Mouse (Mus musculus) embryonic fibroblast, embryonic 13.5 days (primary cell): Measurements from ENCODE around the gene Mea1. TPM values are rescaled to one million over a fixed set of nuclear protein-coding genes. Genes with fewer than 3 reads are reported as not detected.

ENCODE experiments used
- H3K27ac ChIP-seq: 2 replicates; pipeline ENCODE4 v1.5.1; 2012; ENCODE audit warnings: low read length, control low read depth, inconsistent platforms; ENCODE audit not compliant: insufficient read depth
- H3K4me1 ChIP-seq: 2 replicates; pipeline ENCODE4 v1.6.1; 2011; ENCODE audit warnings: low read length; ENCODE audit not compliant: control insufficient read depth, insufficient read depth
- H3K4me3 ChIP-seq: 2 replicates; pipeline ENCODE4 v1.5.1; 2011; ENCODE audit warnings: mild to moderate bottlenecking, control low read depth, low read length; ENCODE audit not compliant: insufficient read depth
- CTCF ChIP-seq: IDR thresholded peaks from 2 replicates; pipeline ENCODE4 v1.5.1; 2011; ENCODE audit warnings: mild to moderate bottlenecking, control low read depth, low read length, moderate library complexity, borderline replicate concordance; ENCODE audit not compliant: insufficient read depth
- POLR2A ChIP-seq: IDR thresholded peaks from 2 replicates; pipeline ENCODE4 v1.6.1; 2011; ENCODE audit warnings: low read depth, mild to moderate bottlenecking, control low read depth, low read length, moderate library complexity
- polyA plus RNA-seq: library from polyadenylated mRNA; stranded (reverse); fragments of >200 nt; gene quantifications from 2 replicates; pipeline ENCODE4 v1.2.4, GENCODE M21; 2011; ENCODE audit warnings: low read depth; ENCODE audit not compliant: missing spikeins, insufficient read length

Mea1 gene
- polyA plus RNA-seq, 1 experiment, result 111 TPM

DNA sequence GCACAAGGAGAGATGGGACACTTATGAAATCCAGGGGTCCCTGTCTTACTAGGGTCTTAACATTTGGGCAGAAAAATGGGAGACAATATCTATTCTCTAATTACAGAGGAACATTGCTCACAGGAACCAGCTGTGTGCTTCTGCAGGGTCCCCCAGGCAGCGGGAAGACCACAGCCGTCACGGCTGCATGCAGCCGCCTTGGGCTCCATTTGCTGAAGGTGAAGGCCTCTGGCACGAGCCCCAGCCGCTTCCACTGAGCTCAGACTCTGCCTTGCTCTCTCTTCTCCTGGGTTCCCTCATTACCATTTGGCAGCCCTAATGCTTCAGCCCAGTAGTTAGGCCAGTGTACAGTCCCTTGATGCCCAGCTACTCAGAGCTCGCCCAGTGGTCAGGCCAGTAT is 42.5 kb downstream of the Mea1 start:
- Histone ChIP-seq H3K27ac (no peak overlapping the region), H3K4me1 (no peaks in the 10 kb centered on the region), H3K4me3 (no peak overlapping the region)
- no peak for TF ChIP-seq CTCF
- TF ChIP-seq POLR2A, result no peak

DNA sequence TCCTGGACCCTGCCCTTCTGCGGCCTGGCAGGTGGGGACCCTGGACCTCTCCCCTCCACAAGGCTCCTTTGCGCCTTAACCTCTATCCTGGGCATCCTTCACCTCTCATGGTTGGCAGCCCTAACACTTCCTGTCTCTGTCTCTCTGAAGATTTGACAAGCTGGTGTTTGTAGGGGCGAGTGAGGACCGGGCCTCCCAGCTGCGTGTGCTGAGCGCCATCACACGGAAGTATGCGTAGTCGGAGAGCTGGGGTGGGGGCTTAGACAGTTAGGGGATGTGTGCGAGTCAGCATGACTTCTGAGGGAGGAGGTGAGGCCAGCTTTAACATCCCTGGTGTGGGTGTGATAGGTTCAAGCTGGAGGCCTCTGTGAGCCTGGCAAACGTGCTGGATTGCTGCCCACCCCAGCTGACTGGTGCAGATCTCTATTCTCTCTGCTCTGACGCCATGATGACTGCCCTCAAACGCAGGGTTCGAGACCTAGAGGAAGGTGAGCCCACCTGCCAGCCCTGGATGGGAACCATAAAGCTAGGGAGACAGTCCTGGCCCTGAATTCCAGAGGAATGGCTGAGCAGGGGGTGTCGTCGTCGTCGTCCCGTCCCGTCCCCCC is 46.0 kb downstream of the Mea1 start:
- Histone ChIP-seq H3K27ac (no peak overlapping the region), H3K4me3 (no peak overlapping the region), H3K4me1 (no peaks in the 10 kb centered on the region)
- no peak for TF ChIP-seq POLR2A
- TF ChIP-seq CTCF, result no peak

DNA sequence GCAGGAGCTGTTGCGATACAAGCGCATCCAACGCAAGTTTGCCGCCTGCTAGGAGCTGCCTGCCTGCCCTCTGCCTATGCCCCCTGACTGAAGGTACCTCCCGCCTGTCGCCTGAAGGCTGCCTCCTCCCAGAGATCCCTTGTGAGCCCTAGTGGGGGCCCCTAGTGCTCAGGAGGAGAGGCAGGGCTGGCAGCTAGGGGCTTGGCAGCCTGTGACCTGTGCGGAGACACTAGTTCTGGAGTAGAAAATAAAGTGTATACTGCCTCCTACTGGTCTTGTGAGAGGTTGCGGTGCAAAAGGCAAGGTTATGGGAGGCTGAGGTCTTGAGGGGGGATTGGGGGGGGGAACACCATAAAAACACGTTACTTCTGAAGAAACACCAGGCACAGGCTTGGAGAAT is 46.7 kb downstream of the Mea1 start:
- no peak for TF ChIP-seq CTCF
- TF ChIP-seq POLR2A, result no peak
- Histone ChIP-seq H3K4me3 (no peak overlapping the region), H3K4me1 (no peaks in the 10 kb centered on the region), H3K27ac (no peak overlapping the region)

DNA sequence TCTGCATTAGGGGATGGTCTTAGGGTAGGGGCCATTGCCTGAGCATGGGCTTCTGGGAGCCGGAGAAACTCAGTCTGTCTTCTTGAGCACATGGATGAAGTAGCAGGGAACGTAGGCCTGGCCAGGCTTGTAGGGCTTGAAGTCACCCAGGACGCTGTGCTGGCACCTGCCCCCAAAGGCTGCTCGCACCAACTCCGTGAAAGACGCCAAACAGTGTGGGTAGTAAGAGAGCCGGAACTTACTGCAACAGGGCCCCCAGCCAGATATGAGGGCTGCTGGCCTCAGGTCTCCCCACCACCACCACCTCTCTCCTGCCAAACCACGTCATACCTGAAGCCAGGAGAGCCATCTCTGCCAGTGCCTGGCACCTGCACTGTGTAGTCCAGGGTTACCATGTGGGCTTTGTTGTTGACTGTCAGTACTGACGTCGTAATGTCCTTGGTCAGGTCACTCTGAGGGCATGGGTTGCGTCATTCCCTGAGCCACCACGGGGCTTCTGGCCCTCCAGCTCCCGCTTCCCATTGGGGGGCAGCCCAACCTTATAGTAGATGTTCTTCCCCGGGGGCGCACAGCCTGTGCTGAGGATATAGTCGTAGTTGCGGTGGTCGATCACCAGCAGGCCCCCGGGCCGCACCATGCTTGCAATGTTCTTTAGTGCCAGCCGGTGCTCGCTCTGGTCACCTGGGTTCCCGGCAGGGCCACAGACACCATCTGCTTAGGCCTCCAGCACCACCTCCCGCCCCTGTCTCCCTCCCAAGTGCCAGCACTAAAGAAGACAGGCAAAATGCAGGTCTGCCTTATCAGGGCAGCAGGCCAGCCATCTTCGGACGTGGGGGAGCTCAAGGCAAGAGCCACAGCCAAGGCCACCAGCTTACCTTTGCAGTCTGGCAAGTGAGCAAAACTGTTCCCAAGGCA is 47.4 kb downstream of the Mea1 start:
- no peak overlapping the region for H3K27ac ChIP-seq
- TF ChIP-seq POLR2A (no peak), CTCF (no peak)
- no peaks in the 10 kb centered on the region for H3K4me1 ChIP-seq
- H3K4me3 ChIP-seq, result no peak overlapping the region

DNA sequence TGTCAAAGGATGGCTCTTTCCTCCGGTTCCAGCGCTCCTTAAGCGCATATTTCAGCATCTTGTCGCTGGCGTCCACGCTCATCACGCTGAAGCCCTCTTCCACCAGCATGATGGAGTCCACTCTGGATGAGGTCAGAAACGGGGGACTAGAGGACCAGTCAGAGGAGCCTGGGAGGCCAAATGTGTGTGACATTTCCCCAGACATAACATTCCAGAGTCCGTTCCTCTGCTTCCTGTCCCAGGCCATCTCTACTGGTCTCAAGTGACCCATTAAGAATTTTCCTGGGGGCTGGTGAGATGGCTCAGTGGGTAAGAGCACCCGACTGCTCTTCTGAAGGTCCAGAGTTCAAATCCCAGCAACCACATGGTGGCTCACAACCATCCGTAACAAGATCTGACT is 48.7 kb downstream of the Mea1 start:
- Histone ChIP-seq H3K27ac (no peak overlapping the region), H3K4me3 (no peak overlapping the region), H3K4me1 (no peaks in the 10 kb centered on the region)
- no peak for TF ChIP-seq POLR2A

DNA sequence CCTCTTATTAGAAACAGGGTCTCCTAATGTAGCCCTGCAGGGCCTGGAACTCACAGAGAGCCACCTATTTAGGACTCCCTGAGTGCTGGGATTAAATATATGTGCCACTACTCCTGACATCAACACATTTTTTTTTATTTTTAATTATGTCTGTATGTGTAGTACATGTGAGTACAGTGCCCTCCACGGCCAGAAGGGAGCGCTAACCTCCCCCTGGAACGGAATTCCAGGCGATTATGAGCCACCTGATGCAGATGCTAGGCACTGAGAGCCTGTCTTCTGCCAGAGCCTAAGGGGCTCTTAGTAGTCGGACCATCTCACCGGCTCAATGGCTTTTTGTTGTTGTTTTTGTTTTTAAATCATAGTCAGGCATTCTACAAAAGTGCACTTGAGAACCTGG is 49.4 kb downstream of the Mea1 start:
- no peak overlapping the region for H3K4me3 ChIP-seq
- H3K4me1 ChIP-seq, result no peaks in the 10 kb centered on the region
- TF ChIP-seq POLR2A, result no peak
- TF ChIP-seq CTCF, result peak; percentile 5; the same call in 1 of the 2 replicates
- no peak overlapping the region for H3K27ac ChIP-seq

DNA sequence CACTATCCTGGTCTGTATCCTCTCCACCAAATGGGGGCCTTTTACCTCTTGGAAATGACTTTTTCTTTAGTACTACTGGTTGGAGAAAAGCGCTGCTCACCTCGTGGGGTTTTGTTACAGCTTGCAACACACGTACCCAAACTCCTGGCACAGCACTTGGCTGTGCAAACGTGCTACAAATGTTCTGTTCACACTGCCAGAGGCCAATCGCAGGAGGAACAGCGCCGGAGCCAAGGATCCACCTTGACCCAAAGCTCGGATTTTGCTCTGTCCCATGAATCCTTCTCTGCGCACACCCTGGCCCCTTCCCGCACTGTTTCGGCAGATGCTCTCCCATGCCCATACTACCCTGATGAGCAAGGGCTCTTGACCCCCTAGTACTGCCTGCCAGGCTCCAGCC is 49.9 kb downstream of the Mea1 start:
- H3K4me3 ChIP-seq, result no peak overlapping the region
- H3K27ac ChIP-seq, result no peak overlapping the region
- no peaks in the 10 kb centered on the region for H3K4me1 ChIP-seq
- no peak for TF ChIP-seq CTCF
- TF ChIP-seq POLR2A, result no peak

DNA sequence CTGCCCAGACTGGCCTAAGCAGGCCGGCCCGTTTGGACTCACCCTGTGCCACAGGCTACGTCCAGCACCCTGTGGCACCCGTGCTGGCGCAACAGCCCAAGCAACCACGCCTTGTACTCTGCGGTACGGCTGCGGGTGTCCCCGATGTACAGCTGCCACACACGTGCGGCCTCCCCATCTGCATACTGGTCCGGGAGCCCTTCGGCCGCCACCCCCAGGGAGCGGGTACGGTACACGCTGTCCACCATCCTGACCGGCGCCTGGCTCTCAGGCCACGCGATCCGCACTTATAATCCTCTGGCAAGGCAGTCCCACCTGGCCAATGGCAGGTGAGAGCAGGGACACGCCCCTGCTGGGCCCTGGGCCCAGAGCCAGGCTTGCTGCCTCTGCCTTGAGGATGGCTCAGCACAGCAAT is 50.3 kb downstream of the Mea1 start, which contains the start of gene Gnmt:
Gene Gnmt, minus strand, starts transcription at position 265 of the 415 bp plus-strand sequence.
- no peak within 1 kb of the TSS for H3K27ac ChIP-seq
- no peak within 1 kb of the TSS for H3K4me3 ChIP-seq
- TF ChIP-seq POLR2A (no peak), CTCF (no peak)

More for the DNA sequence above, 50.3 kb downstream of the Mea1 start, which contains the start of gene Gnmt:
- H3K4me1 ChIP-seq, result no peaks in the 10 kb centered on the region

Other genes starting within 250 kb of the Mea1 start
- gene Crip3, start 249.9 kb upstream of the Mea1 start, polyA plus RNA-seq, result not detected in 2 replicates
- gene Slc22a7, start 240.3 kb upstream of the Mea1 start, polyA plus RNA-seq, result not detected in 2 replicates
- gene Ttbk1, start 191.1 kb upstream of the Mea1 start, polyA plus RNA-seq, result 0.27 and 0.35 TPM in 2 replicates
- gene Dnph1, start 182.1 kb upstream of the Mea1 start, polyA plus RNA-seq, result 7.2 and 9.9 TPM in 2 replicates
- gene Cul9, start 132.4 kb upstream of the Mea1 start, polyA plus RNA-seq, result 5.7 and 8.6 TPM in 2 replicates
- gene Srf, start 122.6 kb upstream of the Mea1 start, polyA plus RNA-seq, result 50.9 and 61.2 TPM in 2 replicates
- 145 and 172 TPM in 2 replicates for gene Ptk7, start 49.3 kb upstream of the Mea1 start, polyA plus RNA-seq
- gene Klc4, start 32.8 kb upstream of the Mea1 start, polyA plus RNA-seq, result 6.5 and 7.2 TPM in 2 replicates
- 33.5 and 45.2 TPM in 2 replicates for gene Mrpl2, start 32.6 kb upstream of the Mea1 start, polyA plus RNA-seq
- 63.6 and 64.4 TPM in 2 replicates for gene Cul7, start 28.5 kb upstream of the Mea1 start, polyA plus RNA-seq
- 29.9 and 32.3 TPM in 2 replicates for gene Rrp36, start 4.4 kb upstream of the Mea1 start, polyA plus RNA-seq
- gene Klhdc3, start 2.1 kb downstream of the Mea1 start, polyA plus RNA-seq, result 54.6 and 62.1 TPM in 2 replicates
- gene Ppp2r5d, start 26.3 kb downstream of the Mea1 start, polyA plus RNA-seq, result 57.6 and 72.1 TPM in 2 replicates
- 11.1 and 13.1 TPM in 2 replicates for gene Pex6, start 32.7 kb downstream of the Mea1 start, polyA plus RNA-seq
- gene Gnmt, start 50.4 kb downstream of the Mea1 start, polyA plus RNA-seq, result not detected in 2 replicates
- 29.5 and 29.9 TPM in 2 replicates for gene Cnpy3, start 73.4 kb downstream of the Mea1 start, polyA plus RNA-seq
- not detected in 2 replicates for gene Ptcra, start 84.9 kb downstream of the Mea1 start, polyA plus RNA-seq
- 13.9 and 17.9 TPM in 2 replicates for gene 2310039H08Rik, start 93.8 kb downstream of the Mea1 start, polyA plus RNA-seq
- 115 and 117 TPM in 2 replicates for gene Rpl7l1, start 103.9 kb downstream of the Mea1 start, polyA plus RNA-seq
- gene Bicral, start 179.7 kb downstream of the Mea1 start, polyA plus RNA-seq, result 9.4 and 14.0 TPM in 2 replicates
- 11.5 and 16.5 TPM in 2 replicates for gene Tbcc, start 211.9 kb downstream of the Mea1 start, polyA plus RNA-seq
- gene Prph2, start 231.7 kb downstream of the Mea1 start, polyA plus RNA-seq, result not detected in 2 replicates